Mouse (Mus musculus) NIH3T3 (cell line): ENCODE measurements around the gene Olfr285.

Experiments used
- DNase-seq: peaks from one replicate; pipeline ENCODE4 v3.0.0-alpha.2; 2012; ENCODE audit warnings: low read depth

Olfr285 gene

DNA sequence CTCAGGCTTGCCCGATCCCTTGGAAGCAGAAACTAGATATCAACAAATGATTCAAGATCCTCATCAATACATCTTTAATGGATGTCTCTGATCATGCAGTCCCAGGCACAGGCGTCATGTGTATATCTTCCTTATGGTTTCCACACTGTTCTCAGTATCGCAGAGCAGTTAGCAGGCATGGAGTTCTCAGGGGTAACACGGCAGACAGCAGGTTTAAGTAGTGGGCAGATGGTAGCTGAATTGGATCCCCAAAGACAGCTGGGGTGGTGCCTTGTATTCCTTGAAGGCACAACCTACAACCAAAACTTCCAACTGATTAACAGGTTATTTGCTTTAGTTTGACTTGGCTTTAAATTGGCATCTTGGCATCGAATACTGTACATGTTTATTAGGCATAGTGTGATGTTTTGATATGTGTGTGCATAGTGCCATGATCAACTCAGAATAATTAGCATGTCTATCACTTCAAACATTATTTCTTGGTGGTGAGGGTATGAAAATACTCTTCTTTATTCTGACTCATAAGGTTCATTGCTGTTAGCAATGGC, at the start of gene Olfr285:
TSS of gene Olfr285 (minus strand) at position 177 of the 548 bp plus-strand sequence.
- no peak for DNase-seq

DNA sequence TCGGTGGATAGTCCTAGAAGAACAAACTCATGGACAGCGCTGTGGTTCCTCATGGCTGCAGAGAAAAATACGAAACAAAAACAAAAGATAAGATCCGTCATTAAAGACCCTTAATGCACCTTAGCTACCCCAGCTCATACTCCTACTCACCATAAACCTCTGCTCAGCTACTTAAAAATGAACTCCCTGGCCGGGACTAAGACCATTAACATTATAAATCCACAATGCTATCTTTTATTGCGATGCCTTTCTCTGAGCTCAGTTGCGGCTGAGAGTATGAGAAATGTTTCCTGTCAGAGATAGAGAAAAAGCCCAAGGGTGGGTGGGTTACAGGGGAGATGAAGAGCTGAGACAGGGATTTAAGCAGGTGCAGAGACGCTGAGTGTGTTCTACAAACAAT, 23.7 kb upstream of the Olfr285 start, which contains the start of gene Olfr284:
TSS of gene Olfr284 (minus strand) at position 101 of the 400 bp plus-strand sequence.
- DNase-seq: no peak

GRCm38 (mm10) chr15:98315703-98316102, 1.4 kb downstream of the Olfr285 start:
- DNase-seq: no peak

- DNase-seq: no peak
These were observed 21.3 kb downstream of the Olfr285 start, which contains the start of gene Zfp641 for GRCm38 (mm10) chr15:98295628-98296551. Gene Zfp641 (minus strand): TSS chr15:98296161.

DNA sequence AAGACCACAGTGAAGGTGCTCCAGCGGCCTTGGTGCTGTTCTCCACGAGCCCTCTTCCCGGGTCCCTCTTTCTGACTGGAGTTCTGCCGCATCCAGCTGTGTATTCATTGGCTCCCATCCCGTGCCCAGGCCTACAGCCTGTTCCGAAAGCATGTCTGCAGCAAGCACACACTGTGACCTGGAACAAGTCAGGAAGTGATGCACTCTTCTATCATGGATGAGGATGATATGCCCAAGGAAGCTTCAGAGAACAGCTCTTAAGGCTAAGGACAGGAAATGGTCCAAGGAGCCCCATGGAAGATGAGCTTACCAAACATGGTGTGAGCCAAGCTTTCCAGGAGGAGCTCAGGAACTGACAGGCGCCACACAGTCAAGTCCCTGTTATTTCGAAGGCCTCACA, 23.5 kb downstream of the Olfr285 start:
- no peak for DNase-seq

- no peak for DNase-seq
These were observed 28.6 kb downstream of the Olfr285 start for GRCm38 (mm10) chr15:98288566-98288965.

GRCm38 (mm10) chr15:98286418-98286817, 30.7 kb downstream of the Olfr285 start:
- no peak for DNase-seq
